ENCODE assay signal across 19 mouse cellular contexts in the genomic region with DNA sequence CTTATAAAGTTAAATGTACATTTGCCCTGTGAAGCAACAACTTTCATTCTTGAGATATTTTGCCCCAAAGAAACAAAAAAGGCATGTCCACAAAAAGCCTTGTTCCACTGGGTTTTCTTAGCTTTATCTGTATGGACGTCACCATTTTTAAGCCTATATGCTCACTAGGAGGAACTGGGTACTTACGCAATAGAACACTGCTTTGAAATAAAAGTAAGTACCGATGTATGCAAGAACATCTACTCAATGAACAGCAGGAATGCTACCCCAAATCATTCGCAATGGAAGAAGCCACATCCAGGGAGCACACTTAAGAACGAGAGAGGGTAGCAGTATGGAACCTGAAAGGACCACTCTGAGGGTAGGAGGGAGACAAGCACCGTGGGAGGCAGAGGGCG. TPM values are rescaled to one million over a fixed set of nuclear protein-coding genes. Genes with fewer than 3 reads are reported as not detected.
DNase-seq lines count a peak whose midpoint lies in the region; ATAC-seq and TF ChIP-seq lines count a peak whose summit lies in the region.
"Had no signal": no experiment of that assay in that cellular context is flagged by ENCODE, and none has a peak within 500 bp of the region (broad histone marks: within the 10 kb centered on the region; RNA-seq: fewer than 3 reads in every experiment).

No protein-coding gene starts in this region.

- no peak overlapping the region for H3K4me3 ChIP-seq in forebrain, embryonic 13.5 days
- no peak overlapping the region for H3K4me3 ChIP-seq in forebrain, embryonic 15.5 days
- no peak overlapping the region for H3K4me3 ChIP-seq in heart, embryonic 16.5 days (ENCODE audit: low read length)
- H3K4me3 ChIP-seq in limb, embryonic 11.5 days (ENCODE audit: low read depth, low read length), result no peak overlapping the region
- H3K4me3 ChIP-seq in limb, embryonic 10.5 days, result no peak overlapping the region
- H3K4me3 ChIP-seq in myocyte, result no peak overlapping the region
- H3K4me3 ChIP-seq: embryonic facial prominence, embryonic 13.5 days; neural tube, embryonic 12.5 days had no signal

- no peak overlapping the region for H3K27ac ChIP-seq in forebrain, embryonic 13.5 days
- no peak overlapping the region for H3K27ac ChIP-seq in forebrain, embryonic 15.5 days (replicated peaks)
- H3K27ac ChIP-seq in heart, embryonic 16.5 days (ENCODE audit: low read length), result peak overlapping the region; percentile 90
- H3K27ac ChIP-seq in limb, embryonic 11.5 days (replicated peaks; ENCODE audit: low read depth, low read length), result 0 out of 2 replicates have a peak overlapping the region, but pooled peaks have one; percentile 14
- H3K27ac ChIP-seq in limb, embryonic 10.5 days, result no peak overlapping the region
- H3K27ac ChIP-seq: embryonic facial prominence, embryonic 13.5 days; hindbrain, embryonic 14.5 days; macrophage; neural tube, embryonic 12.5 days; stomach, postnatal 0 days had no signal

- 79% methylated on average over 7 of the region's 7 CpGs for WGBS in forebrain, embryonic 13.5 days
- 77% methylated on average over 7 of the region's 7 CpGs for whole genome bisulfite sequencing in forebrain, embryonic 15.5 days
- WGBS in heart, embryonic 16.5 days, result 74% methylated on average over 7 of the region's 7 CpGs
- 88% methylated on average over 7 of the region's 7 CpGs for WGBS in limb, embryonic 11.5 days
- 86% methylated on average over 7 of the region's 7 CpGs for WGBS in limb, embryonic 10.5 days

- no peak for ATAC-seq in forebrain, embryonic 13.5 days
- ATAC-seq in forebrain, embryonic 15.5 days (replicated peaks), result no peak
- no peak; the same call in 1 of the 2 replicates for ATAC-seq in heart, embryonic 16.5 days (replicated peaks; ENCODE audit: extremely low read depth, insufficient read depth, low FRiP score)
- ATAC-seq in limb, embryonic 11.5 days (ENCODE audit: insufficient number of reproducible peaks, low FRiP score, low TSS enrichment, low read depth), result no peak
- ATAC-seq: midbrain, embryonic 16.5 days had no signal

- TF ChIP-seq POLR2A in myocyte (IDR thresholded peaks at IDR 0.05; ENCODE audit: insufficient read length, low read depth), result no peak

- peaks cover 20% of the 10 kb centered on the region for H3K4me1 ChIP-seq in forebrain, embryonic 13.5 days
- H3K4me1 ChIP-seq in forebrain, embryonic 15.5 days, result peaks cover 11% of the 10 kb centered on the region; the same call in 1 of the 2 replicates
- H3K4me1 ChIP-seq in heart, embryonic 16.5 days (ENCODE audit: control insufficient read depth, insufficient read depth, low read length), result peaks cover 26% of the 10 kb centered on the region
- peaks cover 3% of the 10 kb centered on the region; the same call in 1 of the 2 replicates for H3K4me1 ChIP-seq in limb, embryonic 11.5 days (ENCODE audit: control insufficient read depth, insufficient read depth, low read length)
- peaks cover 18% of the 10 kb centered on the region for H3K4me1 ChIP-seq in limb, embryonic 10.5 days
- H3K4me1 ChIP-seq: neural tube, embryonic 12.5 days had no signal

- H3K36me3 ChIP-seq in forebrain, embryonic 13.5 days (ENCODE audit: poor library complexity, severe bottlenecking), result no peaks in the 10 kb centered on the region
- no peaks in the 10 kb centered on the region for H3K36me3 ChIP-seq in forebrain, embryonic 15.5 days
- no peaks in the 10 kb centered on the region for H3K36me3 ChIP-seq in heart, embryonic 16.5 days (ENCODE audit: control insufficient read depth, insufficient read depth)
- no peaks in the 10 kb centered on the region for H3K36me3 ChIP-seq in limb, embryonic 11.5 days (ENCODE audit: control insufficient read depth, insufficient read depth, low read length)
- H3K36me3 ChIP-seq in limb, embryonic 10.5 days, result no peaks in the 10 kb centered on the region
- H3K36me3 ChIP-seq in myocyte (ENCODE audit: control insufficient read depth, insufficient read depth), result no peaks in the 10 kb centered on the region
- H3K36me3 ChIP-seq: embryonic facial prominence, embryonic 13.5 days; neural tube, embryonic 12.5 days had no signal

- no peak overlapping the region for H3ac ChIP-seq in myocyte (ENCODE audit: control insufficient read depth, insufficient read length)

- no peaks in the 10 kb centered on the region for H3K9me3 ChIP-seq in forebrain, embryonic 13.5 days (replicated peaks)
- H3K9me3 ChIP-seq in forebrain, embryonic 15.5 days, result no peaks in the 10 kb centered on the region
- no peaks in the 10 kb centered on the region for H3K9me3 ChIP-seq in heart, embryonic 16.5 days (replicated peaks; ENCODE audit: control insufficient read depth, low read length)
- H3K9me3 ChIP-seq in limb, embryonic 11.5 days (ENCODE audit: control insufficient read depth, low read length), result no peaks in the 10 kb centered on the region
- no peaks in the 10 kb centered on the region for H3K9me3 ChIP-seq in limb, embryonic 10.5 days (replicated peaks)
- H3K9me3 ChIP-seq: embryonic facial prominence, embryonic 13.5 days; neural tube, embryonic 12.5 days had no signal

- H3K79me2 ChIP-seq in myocyte (ENCODE audit: control insufficient read depth, insufficient read depth), result no peaks in the 10 kb centered on the region

- H3K27me3 ChIP-seq in forebrain, embryonic 13.5 days, result no peaks in the 10 kb centered on the region
- no peaks in the 10 kb centered on the region for H3K27me3 ChIP-seq in forebrain, embryonic 15.5 days
- no peaks in the 10 kb centered on the region for H3K27me3 ChIP-seq in heart, embryonic 16.5 days (ENCODE audit: control insufficient read depth, insufficient read depth, low read length)
- no peaks in the 10 kb centered on the region for H3K27me3 ChIP-seq in limb, embryonic 11.5 days (ENCODE audit: control insufficient read depth, insufficient read depth, low read length)
- H3K27me3 ChIP-seq in limb, embryonic 10.5 days (ENCODE audit: low read depth, poor library complexity, severe bottlenecking), result no peaks in the 10 kb centered on the region
- H3K27me3 ChIP-seq in myocyte (ENCODE audit: control insufficient read depth, insufficient read depth, insufficient read length), result no peaks in the 10 kb centered on the region
- H3K27me3 ChIP-seq: embryonic facial prominence, embryonic 13.5 days; neural tube, embryonic 12.5 days had no signal

- no peak for DNase-seq in heart, adult 9 months (ENCODE audit: low spot score in 2 of 2)
- no peak for DNase-seq in limb, embryonic 11.5 days (ENCODE audit: low spot score)
- DNase-seq in limb, embryonic 10.5 days (ENCODE audit: low spot score), result no peak
- DNase-seq: B cell, adult 2 months; cerebellum, adult 18-20 months; kidney, adult 18-20 months; lung, adult 18-20 months; right cerebral cortex, postnatal 14 days; thymus, postnatal 25 days had no signal

- H3K9ac ChIP-seq in forebrain, embryonic 13.5 days, result no peak overlapping the region
- H3K9ac ChIP-seq in forebrain, embryonic 15.5 days (replicated peaks), result no peak overlapping the region
- H3K9ac ChIP-seq in heart, embryonic 16.5 days (ENCODE audit: low read length), result no peak overlapping the region
- H3K9ac ChIP-seq in limb, embryonic 11.5 days (ENCODE audit: low read length), result no peak overlapping the region
- H3K9ac ChIP-seq: embryonic facial prominence, embryonic 13.5 days; hindbrain, embryonic 14.5 days; neural tube, embryonic 12.5 days had no signal

- 0 out of 2 replicates have a peak overlapping the region, but pooled peaks have one; percentile 14 for H3K4me2 ChIP-seq in forebrain, embryonic 13.5 days
- no peak overlapping the region for H3K4me2 ChIP-seq in forebrain, embryonic 15.5 days (replicated peaks)
- H3K4me2 ChIP-seq in heart, embryonic 16.5 days (ENCODE audit: low read depth, low read length), result peak overlapping the region; percentile 39; the same call in 1 of the 2 replicates
- no peak overlapping the region for H3K4me2 ChIP-seq in limb, embryonic 11.5 days (ENCODE audit: low read depth, severe bottlenecking)
- peak overlapping the region; percentile 50 for H3K4me2 ChIP-seq in myocyte (ENCODE audit: low read depth)
- H3K4me2 ChIP-seq: embryonic facial prominence, embryonic 13.5 days; hindbrain, embryonic 14.5 days; neural tube, embryonic 12.5 days had no signal

TF ChIP-seq in myocyte, 11 proteins besides CTCF, POLR2A, EP300 and RAD21:
- TF ChIP-seq E2F4 (IDR thresholded peaks at IDR 0.05; ENCODE audit: insufficient read depth), result no peak

RNA-seq across cellular contexts. Expression of gene Lrrc28, which starts 30.6 kb away (rescaled TPM):
- 28.1 and 31.1 TPM in 2 replicates for polyA plus RNA-seq in forebrain, embryonic 13.5 days (2015; fragmentation: Nextera tagmentation; extraction: Ambion mirVana)
- 29.2 and 31.0 TPM in 2 replicates for polyA plus RNA-seq in forebrain, embryonic 15.5 days (2015; fragmentation: Nextera tagmentation; extraction: Ambion mirVana)
- polyA plus RNA-seq in heart, embryonic 16.5 days (2015; fragmentation: Nextera tagmentation; extraction: Ambion mirVana), result 10.8 and 13.0 TPM in 2 replicates
- polyA plus RNA-seq in limb, embryonic 11.5 days (2014; fragmentation: Nextera tagmentation; extraction: Ambion mirVana), result 20.9 and 26.2 TPM in 2 replicates
- polyA plus RNA-seq in limb, embryonic 10.5 days (2016; fragmentation: Nextera tagmentation; extraction: Ambion mirVana), result 18.9 and 22.5 TPM in 2 replicates
- 24.2 TPM for polyA plus RNA-seq in myocyte (2012; fragmentation: generic; extraction: Trizol)

RNA-seq across cellular contexts. Expression of gene Ttc23, which starts 32.7 kb away (rescaled TPM):
- 18.7 and 21.5 TPM in 2 replicates for polyA plus RNA-seq in forebrain, embryonic 13.5 days (2015; fragmentation: Nextera tagmentation; extraction: Ambion mirVana)
- 8.9 and 9.4 TPM in 2 replicates for polyA plus RNA-seq in forebrain, embryonic 15.5 days (2015; fragmentation: Nextera tagmentation; extraction: Ambion mirVana)
- polyA plus RNA-seq in heart, embryonic 16.5 days (2015; fragmentation: Nextera tagmentation; extraction: Ambion mirVana), result 17.5 and 18.1 TPM in 2 replicates
- 64.9 and 70.7 TPM in 2 replicates for polyA plus RNA-seq in limb, embryonic 11.5 days (2014; fragmentation: Nextera tagmentation; extraction: Ambion mirVana)
- polyA plus RNA-seq in limb, embryonic 10.5 days (2016; fragmentation: Nextera tagmentation; extraction: Ambion mirVana), result 52.0 and 59.6 TPM in 2 replicates
- polyA plus RNA-seq in myocyte (2012; fragmentation: generic; extraction: Trizol), result 14.2 TPM

Comparison
In these comparisons a context has a peak if more than half of its experiments do, and no peak if none do; other contexts are left out.
1. H3K27ac ChIP-seq: peak in heart, embryonic 16.5 days (single experiment) and limb, embryonic 11.5 days (single experiment); none in forebrain, embryonic 13.5 days (single experiment), forebrain, embryonic 15.5 days (single experiment) and limb, embryonic 10.5 days (single experiment).
2. H3K4me2 ChIP-seq: peak in forebrain, embryonic 13.5 days (single experiment), heart, embryonic 16.5 days (single experiment) and myocyte (single experiment); none in forebrain, embryonic 15.5 days (single experiment) and limb, embryonic 11.5 days (single experiment).